Mouse (Mus musculus) heart, embryonic 16.5 days (tissue): ENCODE measurements at regions not wholly inside any gene's neighbourhood (a gene's known extent, or its start where the extent isn't known, plus 50 kb on each side); places are given as distances from the start of the nearest gene placed in this dataset.

ENCODE experiments used
- ATAC-seq: fragments of 200-750 bp; cut with Nextera tagmentation; replicated peaks from 2 replicates; pipeline ENCODE4 v1.8.0; 2017; ENCODE audit warnings: moderate number of reproducible peaks; ENCODE audit not compliant: insufficient read depth, low FRiP score; ENCODE audit errors: extremely low read depth
- H3K27ac ChIP-seq: fragments of 300-500 bp; sonication (generic); 2 replicates; pipeline ENCODE4 v1.5.1; 2014; ENCODE audit warnings: mild to moderate bottlenecking, low read length, control low read depth, moderate library complexity
- H3K27me3 ChIP-seq: fragments of 300-500 bp; sonication (generic); 2 replicates; pipeline ENCODE4 v1.6.1; 2014; ENCODE audit warnings: low read length, mixed read lengths; ENCODE audit not compliant: control insufficient read depth, insufficient read depth
- H3K36me3 ChIP-seq: fragments of 300-500 bp; sonication (generic); 2 replicates; pipeline ENCODE4 v1.6.1; 2014; ENCODE audit not compliant: control insufficient read depth, insufficient read depth
- H3K4me1 ChIP-seq: fragments of 300-500 bp; sonication (generic); 2 replicates; pipeline ENCODE4 v1.6.1; 2014; ENCODE audit warnings: low read length, mixed read lengths; ENCODE audit not compliant: control insufficient read depth, insufficient read depth
- H3K4me2 ChIP-seq: fragments of 300-500 bp; sonication (generic); 2 replicates; pipeline ENCODE4 v1.6.1; 2014; ENCODE audit warnings: low read depth, mild to moderate bottlenecking, control low read depth, low read length
- H3K4me3 ChIP-seq: fragments of 300-500 bp; sonication (generic); 2 replicates; pipeline ENCODE4 v1.5.1; 2014; ENCODE audit warnings: mild to moderate bottlenecking, control low read depth, low read length
- H3K9ac ChIP-seq: fragments of 300-500 bp; sonication (generic); 2 replicates; pipeline ENCODE4 v1.6.1; 2014; ENCODE audit warnings: low read length, control low read depth
- H3K9me3 ChIP-seq: fragments of 300-500 bp; sonication (generic); replicated peaks from 2 replicates; pipeline ENCODE4 v1.6.1; 2016; ENCODE audit warnings: low read length; ENCODE audit not compliant: control insufficient read depth
- WGBS: fragments of 180-500 bp; shearing (Covaris S2); extraction: QIAGEN DNeasy Blood & Tissue Kit; methylation state at CpG from one replicate; pipeline ENCODE4 v1.1.7; 2014; 5-methylcytosine and 5-hydroxymethylcytosine counted together

- Histone ChIP-seq H3K9ac (no peak overlapping the region), H3K27me3 (no peaks in the 10 kb centered on the region), H3K4me2 (no peak overlapping the region), H3K4me3 (no peak overlapping the region), H3K27ac (no peak overlapping the region), H3K9me3 (peaks cover 7% of the 10 kb centered on the region; the same call in 1 of the 2 replicates), H3K4me1 (no peaks in the 10 kb centered on the region), H3K36me3 (no peaks in the 10 kb centered on the region)
- ATAC-seq: no peak
- 72% methylated on average over 1 of the region's 1 CpGs for WGBS
These were observed 196.3 kb downstream of the Cdc5l start for GRCm38 (mm10) chr17:45237246-45237645.

DNA sequence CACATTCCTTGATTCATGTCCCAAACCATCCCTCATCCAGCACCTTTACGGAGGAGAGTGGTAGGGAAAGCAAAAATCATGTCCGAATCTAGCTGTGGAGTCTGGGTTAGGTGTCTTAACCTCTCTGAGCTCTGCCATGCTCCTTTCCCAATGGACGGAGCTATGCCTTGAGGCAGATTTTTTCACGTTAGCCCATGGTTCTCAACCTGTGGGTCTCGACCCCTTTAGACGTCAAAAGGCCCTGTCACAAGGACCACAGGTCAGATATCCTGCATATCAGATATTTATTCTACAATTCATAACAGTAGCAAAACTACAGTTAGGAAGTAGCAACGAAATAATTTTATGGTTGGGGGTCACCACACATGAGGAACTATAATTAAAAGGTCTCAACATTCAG is 198.1 kb downstream of the Cdc5l start:
- Histone ChIP-seq H3K4me1 (no peaks in the 10 kb centered on the region), H3K27ac (no peak overlapping the region), H3K36me3 (no peaks in the 10 kb centered on the region), H3K27me3 (no peaks in the 10 kb centered on the region), H3K4me2 (no peak overlapping the region), H3K9me3 (peaks cover 7% of the 10 kb centered on the region; the same call in 1 of the 2 replicates), H3K9ac (no peak overlapping the region), H3K4me3 (no peak overlapping the region)
- 85% methylated on average over 7 of the region's 7 CpGs for WGBS
- ATAC-seq: no peak

- H3K4me3 ChIP-seq: no peak overlapping the region
These were observed 200.7 kb downstream of the Cdc5l start for GRCm38 (mm10) chr17:45232874-45233273.

DNA sequence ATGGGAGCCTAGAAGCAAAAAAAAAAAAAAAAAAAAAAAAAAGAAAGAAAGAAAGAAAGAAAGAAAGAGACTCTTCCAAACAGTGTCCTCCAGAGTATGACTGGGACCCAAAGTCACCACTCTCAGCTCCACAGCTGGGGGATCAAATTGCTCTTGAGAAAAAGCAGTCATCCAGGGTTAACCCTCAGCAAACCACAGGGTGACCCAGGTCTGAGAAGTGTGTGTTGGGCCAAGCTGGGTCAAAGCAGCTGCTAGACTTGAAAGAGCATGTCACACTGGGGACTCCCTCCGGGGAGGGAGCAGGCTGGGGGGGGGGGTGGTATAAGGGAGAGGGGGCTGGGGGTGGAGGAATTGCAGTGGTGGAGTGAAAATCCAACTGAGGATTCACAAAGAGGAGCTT is 206.3 kb downstream of the Cdc5l start:
- Histone ChIP-seq H3K9ac (no peak overlapping the region), H3K36me3 (no peaks in the 10 kb centered on the region), H3K4me2 (no peak overlapping the region), H3K9me3 (no peaks in the 10 kb centered on the region), H3K4me3 (no peak overlapping the region), H3K4me1 (peaks cover 20% of the 10 kb centered on the region), H3K27ac (no peak overlapping the region), H3K27me3 (no peaks in the 10 kb centered on the region)
- WGBS: 7% methylated on average over 1 of the region's 1 CpGs
- ATAC-seq: no peak

More at GRCm38 (mm10) chr17:45232874-45233273, 200.7 kb downstream of the Cdc5l start:
- ATAC-seq: no peak
- H3K9me3 ChIP-seq: peaks cover 7% of the 10 kb centered on the region; the same call in 1 of the 2 replicates
- H3K27ac ChIP-seq: no peak overlapping the region
- no peaks in the 10 kb centered on the region for H3K27me3 ChIP-seq
- H3K36me3 ChIP-seq: no peaks in the 10 kb centered on the region
- H3K9ac ChIP-seq: no peak overlapping the region
- peaks cover 6% of the 10 kb centered on the region for H3K4me1 ChIP-seq
- 69% methylated on average over 5 of the region's 5 CpGs for WGBS
- no peak overlapping the region for H3K4me2 ChIP-seq

GRCm38 (mm10) chr17:45226486-45226885 is 207.1 kb downstream of the Cdc5l start:
- 44% methylated on average over 6 of the region's 6 CpGs for WGBS
- Histone ChIP-seq H3K4me2 (no peak overlapping the region), H3K9me3 (no peaks in the 10 kb centered on the region), H3K4me1 (peaks cover 20% of the 10 kb centered on the region), H3K27ac (no peak overlapping the region; the same call in 1 of the 2 replicates), H3K36me3 (no peaks in the 10 kb centered on the region), H3K27me3 (no peaks in the 10 kb centered on the region), H3K4me3 (no peak overlapping the region), H3K9ac (no peak overlapping the region)
- peak; percentile 25; the same call in 1 of the 2 replicates for ATAC-seq

DNA sequence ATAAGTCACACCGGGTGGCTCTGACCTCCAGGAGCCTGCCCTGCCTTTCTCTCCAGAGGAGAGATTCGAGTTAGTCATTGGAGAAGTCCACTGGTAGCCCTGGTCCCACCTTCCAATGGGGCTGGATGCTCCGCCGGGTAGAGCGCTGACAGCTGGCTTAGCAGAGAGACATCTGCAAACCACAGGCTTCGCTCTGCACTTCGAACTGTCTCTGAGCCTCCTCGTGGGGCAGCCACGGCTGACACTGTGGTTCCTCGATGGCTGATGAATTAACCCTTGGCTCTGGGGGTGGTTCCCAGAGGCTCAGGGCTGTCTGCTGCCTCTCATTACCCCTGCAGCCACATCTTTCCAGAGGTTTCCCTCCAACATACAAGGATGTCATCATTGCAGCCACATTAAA is 211.9 kb downstream of the Cdc5l start:
- Histone ChIP-seq H3K9ac (no peak overlapping the region), H3K36me3 (no peaks in the 10 kb centered on the region), H3K4me1 (peaks cover 3% of the 10 kb centered on the region), H3K4me2 (no peak overlapping the region), H3K27me3 (no peaks in the 10 kb centered on the region), H3K4me3 (no peak overlapping the region), H3K9me3 (no peaks in the 10 kb centered on the region), H3K27ac (no peak overlapping the region)
- 51% methylated on average over 10 of the region's 10 CpGs for WGBS
- no peak for ATAC-seq

DNA sequence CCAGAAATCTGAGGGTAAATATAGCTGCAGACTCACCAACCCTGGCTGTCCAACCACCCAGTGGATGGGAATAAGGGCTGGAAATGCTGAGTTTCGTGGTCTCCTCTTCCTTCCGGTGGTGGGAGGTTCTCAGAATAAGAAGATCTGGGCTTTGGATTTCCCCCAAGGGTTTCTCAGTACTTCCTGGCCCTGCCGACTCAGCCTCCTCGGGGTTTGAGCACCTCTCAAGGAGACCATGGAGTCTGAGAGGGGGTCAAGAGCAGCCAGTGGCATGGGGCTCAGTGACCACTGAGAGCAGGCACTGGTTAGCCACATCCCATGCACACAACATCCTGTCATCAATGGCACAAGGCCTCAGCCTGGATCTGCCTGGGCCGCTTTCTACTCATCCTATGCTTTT is 216.4 kb downstream of the Cdc5l start:
- Histone ChIP-seq H3K27ac (no peak overlapping the region), H3K27me3 (no peaks in the 10 kb centered on the region), H3K4me2 (no peak overlapping the region), H3K36me3 (no peaks in the 10 kb centered on the region), H3K9ac (no peak overlapping the region), H3K9me3 (no peaks in the 10 kb centered on the region), H3K4me3 (no peak overlapping the region), H3K4me1 (0 out of 2 replicates have a peak, but pooled peaks cover 3% of the 10 kb centered on the region)
- ATAC-seq: no peak
- WGBS: 76% methylated on average over 5 of the region's 5 CpGs

- no peak for ATAC-seq
- no peaks in the 10 kb centered on the region for H3K27me3 ChIP-seq
- no peak overlapping the region for H3K4me2 ChIP-seq
- H3K4me3 ChIP-seq: no peak overlapping the region
- H3K9ac ChIP-seq: no peak overlapping the region
- H3K9me3 ChIP-seq: 0 out of 2 replicates have a peak, but pooled peaks cover 3% of the 10 kb centered on the region
- no peak overlapping the region for H3K27ac ChIP-seq
- WGBS: 58% methylated on average over 15 of the region's 15 CpGs
- H3K36me3 ChIP-seq: no peaks in the 10 kb centered on the region
- H3K4me1 ChIP-seq: 0 out of 2 replicates have a peak, but pooled peaks cover 3% of the 10 kb centered on the region
These were observed 218.2 kb downstream of the Cdc5l start for GRCm38 (mm10) chr17:45215067-45216049.

GRCm38 (mm10) chr17:45210984-45211383 is 222.6 kb downstream of the Cdc5l start:
- H3K9me3 ChIP-seq: 0 out of 2 replicates have a peak, but pooled peaks cover 3% of the 10 kb centered on the region
- no peak overlapping the region for H3K4me3 ChIP-seq
- 88% methylated on average over 2 of the region's 2 CpGs for WGBS
- no peaks in the 10 kb centered on the region for H3K36me3 ChIP-seq
- H3K4me1 ChIP-seq: peaks cover 7% of the 10 kb centered on the region; the same call in 1 of the 2 replicates
- ATAC-seq: no peak
- no peak overlapping the region for H3K9ac ChIP-seq
- no peaks in the 10 kb centered on the region for H3K27me3 ChIP-seq
- no peak overlapping the region for H3K27ac ChIP-seq
- H3K4me2 ChIP-seq: no peak overlapping the region
